ENCODE assay signal across 9 mouse cellular contexts in the genomic region with DNA sequence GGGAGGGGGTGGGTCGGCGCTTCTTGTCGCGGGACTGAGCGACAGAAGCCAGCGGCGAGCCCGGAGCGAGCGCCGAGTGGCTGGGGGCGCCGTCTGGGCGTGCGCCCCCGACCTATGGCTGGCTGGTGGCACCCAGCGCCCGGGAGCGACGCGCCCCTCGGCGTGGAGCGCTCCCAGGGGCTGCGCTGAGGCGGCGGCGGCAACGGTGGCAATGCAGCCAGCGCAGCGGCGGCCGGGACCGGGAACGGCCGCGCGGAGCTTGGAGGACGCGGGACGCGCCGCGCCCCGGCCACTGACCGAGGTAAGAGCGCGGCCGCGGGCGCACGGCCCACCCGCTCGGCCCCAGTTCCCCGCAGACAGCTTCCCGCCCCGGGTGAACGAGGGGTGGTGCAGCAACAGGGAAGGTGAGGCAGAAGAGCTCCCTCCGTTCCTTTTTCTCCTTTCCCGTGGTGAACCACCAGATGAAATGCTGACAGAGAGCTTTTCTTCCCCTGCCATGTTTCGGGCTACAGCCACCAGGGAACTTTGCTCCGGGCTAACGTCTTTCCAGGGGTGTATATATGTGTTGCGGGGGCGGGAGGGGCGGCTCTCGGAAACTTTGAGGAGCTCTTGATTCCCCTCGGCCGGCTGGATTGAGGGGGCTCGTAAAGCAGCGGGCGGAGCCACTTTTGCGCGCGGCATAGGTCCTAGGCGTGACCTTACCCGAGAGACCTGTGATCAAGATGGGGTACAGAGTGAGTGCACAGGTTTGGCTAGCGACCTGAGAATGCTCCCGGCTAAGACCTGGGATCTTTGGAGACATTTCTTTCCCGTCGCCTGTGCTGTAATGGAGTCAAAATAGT. TPM values are rescaled to one million over a fixed set of nuclear protein-coding genes. Genes with fewer than 3 reads are reported as not detected.
DNase-seq lines count a peak whose midpoint lies in the region; ATAC-seq and TF ChIP-seq lines count a peak whose summit lies in the region.
"Had no signal": no experiment of that assay in that cellular context is flagged by ENCODE, and none has a peak within 500 bp of the region (broad histone marks: within the 10 kb centered on the region; RNA-seq: fewer than 3 reads in every experiment).

A gene (plus strand): TSS at position 15 of the 842 bp plus-strand sequence.

- H3K9me3 ChIP-seq in neural tube, embryonic 15.5 days (replicated peaks) = no peaks in the 10 kb centered on the region

- peak within 1 kb of the TSS; percentile 61 for H3K9ac ChIP-seq in neural tube, embryonic 15.5 days (replicated peaks)

- WGBS in neural tube, embryonic 15.5 days = under 1% methylated on average over 70 of the region's 81 CpGs

- no peaks in the 10 kb centered on the region for H3K36me3 ChIP-seq in neural tube, embryonic 15.5 days

- peak within 1 kb of the TSS; percentile 85 for H3K4me2 ChIP-seq in neural tube, embryonic 15.5 days

- peak within 1 kb of the TSS; percentile 64 for H3K4me3 ChIP-seq in layer of hippocampus, adult 2 months
- H3K4me3 ChIP-seq in neural tube, embryonic 15.5 days (replicated peaks) = peak within 1 kb of the TSS; percentile 71

- no peak for DNase-seq in layer of hippocampus, adult 2 months (ENCODE audit: low spot score in 2 of 2)
- no peak for DNase-seq in layer of hippocampus, postnatal 14 days (ENCODE audit: low spot score in 2 of 2)
- DNase-seq in cerebellum, postnatal 10 days = peak; percentile 50 to 60
- no peak for DNase-seq in gastrocnemius, postnatal 36 days
- peak in 1 of 2 experiments; percentile 24 for DNase-seq in left cerebral cortex, postnatal 25 days (ENCODE audit: low spot score in 2 of 2)
- no peak for DNase-seq in testis, postnatal 14 days (ENCODE audit: low spot score)

- H3K27ac ChIP-seq in layer of hippocampus, adult 2 months = peak within 1 kb of the TSS; percentile 68; the same call in 1 of the 2 replicates
- H3K27ac ChIP-seq in neural tube, embryonic 15.5 days (replicated peaks) = peak within 1 kb of the TSS; percentile 58

- no peak for TF ChIP-seq CTCF in layer of hippocampus, adult 2 months (conservative IDR thresholded peaks at IDR 0.05)

- peak; percentile 53 for ATAC-seq in neural tube, embryonic 15.5 days (ENCODE audit: low FRiP score)
- no peak for ATAC-seq in erythroblast, adult 5-6 weeks (replicated peaks; ENCODE audit: low FRiP score, poor library complexity, severe bottlenecking)

- H3K4me1 ChIP-seq in neural tube, embryonic 15.5 days = peaks cover 49% of the 10 kb centered on the region

- peaks cover 52% of the 10 kb centered on the region for H3K27me3 ChIP-seq in neural tube, embryonic 15.5 days (replicated peaks)

- intact Hi-C loops in gastrocnemius, postnatal 36 days (cut with DNase I) = loop anchor here (5.0 kb wide), 1 partner anchor 40 kb away; no protein-coding TSS in a partner anchor
- intact Hi-C loops in left cerebral cortex, postnatal 25 days (cut with DNase I) = no loop called here

RNA-seq across cellular contexts. Expression of the gene that starts here (rescaled TPM):
- total RNA-seq in layer of hippocampus, adult 2 months (2021) = 1 to 10 TPM; 5.2 to 7.4 TPM
- 1 to 10 TPM; 7.1 to 8.0 TPM for total RNA-seq in layer of hippocampus, postnatal 14 days (2021)
- 10 to 100 TPM; 56.1 to 69.0 TPM for total RNA-seq in gastrocnemius, postnatal 36 days (2021)
- 10 to 100 TPM; 17.4 to 19.6 TPM for total RNA-seq in left cerebral cortex, postnatal 25 days (2021)
- polyA plus RNA-seq in neural tube, embryonic 15.5 days (2015; fragmentation: Nextera tagmentation; extraction: Ambion mirVana) = 3.2 and 3.8 TPM in 2 replicates
- not detected in 2 replicates for total RNA-seq in erythroblast, adult 5-6 weeks (2015; ENCODE audit: low replicate concordance)
- total RNA-seq in erythroblast, adult 5-6 weeks (2017; ENCODE audit: low replicate concordance) = not detected in 2 replicates
- total RNA-seq: liver, adult 2 months had no signal
- polyA plus RNA-seq: liver, adult 2 months had no signal

Comparison
In these comparisons a context has a peak if more than half of its experiments do, and no peak if none do; other contexts are left out.
1. RNA of the gene that starts here (total RNA-seq): 56.1 to 69.0 TPM in gastrocnemius, postnatal 36 days, 17.4 to 19.6 TPM in left cerebral cortex, postnatal 25 days, 7.1 to 8.0 TPM in layer of hippocampus, postnatal 14 days and 5.2 to 7.4 TPM in layer of hippocampus, adult 2 months; not detected in erythroblast, adult 5-6 weeks; every median in the first group is over 4 times any median in the second.
2. DNase-seq: peak in cerebellum, postnatal 10 days (2 of 2); none in layer of hippocampus, adult 2 months (0 of 2), layer of hippocampus, postnatal 14 days (0 of 2), gastrocnemius, postnatal 36 days (0 of 2) and testis, postnatal 14 days (single experiment).